Mouse (Mus musculus) thymus, adult 18-20 months (tissue): ENCODE results near the gene Ormdl1.
A peak's percentile ranks its signal among the peaks of the same experiment; 100 is the strongest.
"Not testable (repeated sequence)": the region's sequence is repeated elsewhere in the genome, so short reads cannot be mapped to it uniquely, and the experiment has no call there.

Source experiments
- DNase-seq, 2 experiments: peaks; one replicate each; pipeline ENCODE4 v3.0.0; 2022; ENCODE audit warnings: mixed read lengths in 2 of 2

Gene Ormdl1

DNA sequence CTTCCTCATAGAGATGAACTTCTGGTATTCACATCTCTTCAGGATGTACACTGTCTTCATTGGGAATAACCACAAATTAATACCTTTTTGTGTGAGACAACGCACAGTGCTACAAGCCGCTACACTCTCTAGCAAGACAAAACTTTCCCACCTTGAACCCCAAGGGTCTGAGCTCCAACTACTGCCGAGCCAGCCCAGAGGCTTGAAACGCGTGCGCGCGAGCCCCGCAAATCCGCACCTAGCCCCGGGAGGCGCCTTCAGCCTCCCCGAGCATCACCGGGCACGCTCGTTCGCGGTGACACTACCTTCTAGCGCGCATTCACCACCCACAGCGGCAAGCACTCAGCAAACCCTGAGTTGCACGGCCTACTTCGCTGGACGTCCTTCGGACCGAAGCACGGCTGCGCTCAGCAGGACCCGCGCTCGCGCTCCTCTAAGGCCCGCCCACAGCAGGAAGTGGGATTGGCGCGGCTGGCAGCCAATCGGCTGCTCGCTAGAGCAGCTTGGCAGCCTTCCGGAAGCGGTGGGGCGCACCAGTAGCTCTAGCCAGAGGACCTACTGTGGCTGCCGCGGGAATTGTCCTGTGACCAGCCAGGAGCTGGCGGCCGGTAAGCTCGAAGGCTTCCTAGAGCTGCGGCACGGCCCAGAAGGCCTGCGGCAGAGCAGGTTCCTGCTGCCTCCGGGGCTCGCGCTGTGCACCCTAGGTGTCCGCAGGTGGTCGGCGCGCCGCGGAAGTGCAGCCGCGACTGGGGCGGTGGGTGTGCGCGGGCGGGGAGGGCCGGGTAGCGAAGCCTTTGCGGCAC is at the start of gene Ormdl1, which contains the start of the genes Pms1 and Gm28778:
Ormdl1 (plus strand) TSS at position 515 of the 803 bp plus-strand sequence.
Pms1 (minus strand) TSS at position 438 of the 803 bp plus-strand sequence.
Gm28778 (plus strand) TSS at position 531 of the 803 bp plus-strand sequence.
- DNase-seq, result peak; percentile 84 to 87

DNA sequence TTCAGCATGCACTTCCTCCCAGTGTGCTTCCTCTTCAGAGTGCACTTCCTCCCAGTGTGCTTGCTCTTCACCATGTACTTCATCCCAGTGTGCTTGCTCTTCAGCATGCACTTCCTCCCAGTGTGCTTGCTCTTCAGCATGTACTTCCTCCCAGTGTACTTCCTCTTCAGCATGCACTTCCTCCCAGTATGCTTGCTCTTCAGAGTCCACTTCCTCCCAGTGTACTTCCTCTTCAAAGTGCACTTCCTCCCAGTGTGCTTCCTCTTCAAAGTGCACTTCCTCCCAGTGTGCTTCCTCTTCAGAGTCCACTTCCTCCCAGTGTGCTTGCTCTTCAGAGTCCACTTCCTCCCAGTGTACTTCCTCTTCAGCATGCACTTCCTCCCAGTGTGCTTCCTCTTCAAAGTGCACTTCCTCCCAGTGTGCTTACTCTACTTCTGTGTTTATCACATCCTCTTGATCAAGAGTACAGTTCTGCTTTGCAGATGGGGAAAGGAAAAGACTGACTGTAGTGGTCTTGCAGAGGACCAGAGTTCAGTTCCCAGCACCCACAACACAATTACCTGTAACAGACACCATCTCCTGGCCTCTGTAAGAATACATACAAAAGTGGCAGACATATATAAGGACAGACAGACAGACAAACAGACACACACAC is 31.8 kb upstream of the Ormdl1 start:
- not testable (repeated sequence) for DNase-seq

DNA sequence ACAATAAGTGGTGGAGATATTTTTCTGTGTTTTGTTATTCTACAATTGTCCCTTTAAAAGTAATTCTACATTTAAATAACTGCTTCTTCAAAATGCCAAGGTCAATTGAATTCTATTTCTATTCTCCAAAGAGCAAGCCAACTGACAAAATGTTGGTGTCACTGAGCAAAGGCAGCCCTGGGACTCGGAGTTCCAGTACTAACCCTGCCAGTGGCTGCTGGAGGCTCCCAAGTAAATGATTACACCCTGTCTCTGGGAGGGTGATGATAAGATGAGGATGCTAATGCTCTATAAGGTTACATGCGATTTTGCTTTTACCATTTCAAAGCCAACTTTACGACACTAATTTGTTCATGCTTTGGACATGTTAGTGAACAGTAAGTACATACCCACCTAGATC is 27.0 kb upstream of the Ormdl1 start:
- no peak for DNase-seq

DNA sequence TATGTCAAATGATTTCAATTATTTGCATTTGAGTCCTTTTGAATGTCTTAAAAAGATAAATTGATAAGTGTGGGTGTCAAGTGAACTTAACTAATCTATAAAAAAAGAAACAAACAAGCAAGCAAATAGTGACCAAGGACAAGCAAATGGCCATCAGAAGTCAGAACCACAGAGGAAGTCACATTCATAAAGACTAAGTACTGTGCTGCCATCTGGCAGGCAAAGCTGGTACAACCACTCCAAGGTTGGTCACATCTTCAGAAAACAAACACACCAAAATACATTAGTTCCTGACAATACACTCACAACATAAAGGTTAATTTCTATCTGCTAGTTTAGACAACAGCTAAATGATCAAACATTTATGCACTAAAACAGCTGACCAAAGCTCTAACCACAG is 24.2 kb upstream of the Ormdl1 start:
- DNase-seq, result no peak

DNA sequence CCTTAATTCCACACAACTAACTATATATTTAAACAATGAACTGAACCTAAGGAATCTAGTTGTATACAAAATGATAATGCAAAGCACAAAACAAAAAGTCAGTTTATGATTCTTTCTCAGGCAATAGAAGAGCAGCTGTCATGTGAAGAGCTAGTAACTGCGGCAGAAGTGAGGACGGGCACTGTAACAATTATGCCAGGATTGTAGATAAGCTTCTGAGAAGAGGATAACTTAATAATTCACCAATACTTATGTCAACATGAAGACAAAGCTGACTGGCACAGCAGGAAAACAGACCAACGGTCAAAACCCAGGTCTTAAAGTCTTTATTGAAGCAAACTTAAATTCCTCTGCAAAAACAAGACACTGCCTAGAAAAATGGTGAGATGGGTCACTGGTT is 5.7 kb upstream of the Ormdl1 start:
- DNase-seq, result no peak

DNA sequence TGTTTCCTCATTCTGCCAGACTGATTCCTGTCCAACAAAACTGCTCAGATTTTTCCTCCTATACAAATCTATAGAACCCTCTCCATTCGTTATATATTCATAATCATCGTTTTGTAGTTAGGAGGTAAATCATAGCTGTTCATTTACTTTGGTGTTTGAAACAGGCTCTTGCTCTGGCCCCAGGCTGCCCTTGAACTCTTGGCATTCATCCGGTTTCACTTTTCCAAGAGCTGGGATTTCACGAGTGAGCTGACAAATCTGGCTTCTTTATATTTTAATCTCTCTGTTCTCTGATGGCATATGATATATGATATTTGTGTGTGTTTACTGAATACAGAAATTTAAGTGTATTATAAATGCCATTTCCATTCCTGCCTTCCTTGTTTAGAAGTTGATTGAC is 3.6 kb downstream of the Ormdl1 start:
- DNase-seq, result no peak

DNA sequence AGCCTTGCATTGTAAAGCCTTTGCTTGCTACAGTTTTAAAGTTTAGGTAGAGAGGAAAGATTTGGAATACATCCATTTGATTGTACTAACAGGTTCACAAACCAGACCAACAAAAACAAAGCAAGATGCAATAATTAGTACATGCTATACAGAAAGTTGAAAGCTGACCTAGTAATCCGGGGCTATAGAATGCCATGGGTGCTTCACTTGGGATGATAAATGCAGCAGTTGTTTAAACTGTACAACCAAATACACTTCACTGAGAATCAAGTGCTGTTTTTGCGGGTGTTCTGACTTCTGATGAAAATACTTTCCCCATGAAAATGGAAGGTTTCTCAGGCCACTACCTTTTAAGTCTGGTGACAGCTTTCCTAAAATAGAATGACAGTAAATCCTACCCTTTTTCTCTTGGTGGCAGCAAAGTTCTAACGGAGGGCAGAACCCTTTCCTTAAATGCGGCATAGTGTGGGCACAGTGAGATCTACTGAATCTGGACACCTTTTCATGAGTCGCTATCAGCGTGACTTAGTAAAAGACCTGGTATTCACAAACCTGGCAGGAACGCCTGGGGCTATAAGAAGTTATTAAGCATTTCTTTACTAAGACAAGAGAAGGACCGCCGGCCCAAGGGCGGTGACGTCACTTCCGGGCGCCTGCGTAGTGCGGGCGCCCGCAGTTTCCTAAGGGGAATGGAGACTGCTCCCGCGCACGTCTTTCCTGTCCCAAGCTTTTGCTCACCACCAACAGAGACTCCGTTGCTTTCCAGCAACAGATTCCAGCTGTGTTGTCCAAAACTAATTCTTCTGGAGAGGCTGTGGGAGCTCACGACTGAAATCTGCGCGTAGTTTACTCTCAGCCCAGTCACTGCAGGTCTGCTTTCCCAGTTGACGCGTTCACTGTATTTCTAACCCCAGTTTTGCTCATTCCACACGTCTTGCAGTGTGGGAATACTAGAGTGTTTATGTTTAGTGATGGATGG is 16.4 kb downstream of the Ormdl1 start, which contains the start of gene Osgepl1:
Osgepl1 (plus strand) TSS at position 636 of the 979 bp plus-strand sequence.
- DNase-seq, result peak; percentile 62

DNA sequence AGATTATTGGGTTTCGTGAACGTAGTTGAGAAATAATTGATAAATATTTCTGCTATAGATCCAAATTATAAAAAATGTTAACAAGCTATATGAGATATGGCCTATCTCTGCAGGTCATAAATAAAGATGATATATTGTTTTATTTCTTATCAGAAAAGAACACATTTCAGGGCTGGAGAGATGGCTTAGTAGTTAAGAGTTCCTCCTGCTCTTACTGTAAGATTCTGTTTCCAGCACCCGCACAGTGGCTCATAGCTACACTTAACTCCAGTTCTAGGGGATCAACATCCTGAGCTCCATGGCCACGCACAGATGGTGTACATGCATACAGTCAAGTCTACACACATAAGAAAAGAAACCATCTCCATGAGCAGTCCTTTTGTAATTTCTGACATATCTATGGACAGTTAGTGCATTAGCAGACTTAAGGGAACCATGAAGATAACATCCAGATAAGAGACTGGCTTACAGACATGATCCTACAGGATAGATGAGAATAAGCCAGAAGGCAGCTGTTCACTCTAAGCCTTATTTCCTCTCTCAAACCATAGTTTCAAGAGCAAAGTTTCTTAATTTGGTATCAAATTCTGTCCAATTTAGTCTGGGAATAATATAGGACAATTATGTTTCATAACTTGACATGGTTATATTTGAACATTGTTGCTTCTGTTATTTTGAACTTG is 24.9 kb downstream of the Ormdl1 start:
- no peak for DNase-seq

DNA sequence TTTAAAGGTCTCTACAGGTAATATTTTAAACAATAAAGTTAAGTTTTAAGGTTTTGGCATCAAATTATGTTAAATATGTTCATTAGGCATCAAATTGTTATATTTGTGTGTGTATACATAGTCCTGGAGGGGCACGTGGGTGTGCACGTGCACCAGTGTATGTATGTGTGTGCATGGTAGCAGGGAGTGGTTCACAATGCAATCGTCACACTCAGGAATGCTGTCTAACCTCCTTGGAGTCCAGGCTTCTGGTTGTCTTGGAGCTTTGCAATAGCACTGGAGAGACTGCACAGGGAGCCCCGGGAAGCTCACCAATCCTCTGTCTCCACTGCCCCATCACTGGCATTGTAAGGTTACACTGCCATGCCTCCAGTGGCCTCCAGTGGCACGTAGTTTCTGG is 26.4 kb downstream of the Ormdl1 start:
- no peak for DNase-seq

DNA sequence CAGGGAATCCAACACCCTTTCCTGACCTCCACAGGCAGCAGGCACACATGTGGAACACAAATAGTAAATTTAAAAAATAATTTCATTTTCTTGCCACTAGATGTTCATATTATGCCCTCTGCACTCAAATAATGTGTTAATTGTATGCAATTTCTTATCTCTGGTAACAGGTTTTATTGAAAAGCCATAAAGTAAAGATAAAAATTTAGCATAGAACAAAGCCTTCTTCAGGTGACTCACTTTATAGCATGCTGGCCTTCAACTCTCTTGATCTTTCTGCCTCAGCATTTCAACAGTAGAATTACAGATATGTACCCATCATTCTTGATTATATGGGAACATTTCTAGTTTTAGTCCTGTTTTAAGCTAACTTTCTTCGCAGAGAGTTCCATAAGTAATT is 27.4 kb downstream of the Ormdl1 start:
- DNase-seq, result no peak

DNA sequence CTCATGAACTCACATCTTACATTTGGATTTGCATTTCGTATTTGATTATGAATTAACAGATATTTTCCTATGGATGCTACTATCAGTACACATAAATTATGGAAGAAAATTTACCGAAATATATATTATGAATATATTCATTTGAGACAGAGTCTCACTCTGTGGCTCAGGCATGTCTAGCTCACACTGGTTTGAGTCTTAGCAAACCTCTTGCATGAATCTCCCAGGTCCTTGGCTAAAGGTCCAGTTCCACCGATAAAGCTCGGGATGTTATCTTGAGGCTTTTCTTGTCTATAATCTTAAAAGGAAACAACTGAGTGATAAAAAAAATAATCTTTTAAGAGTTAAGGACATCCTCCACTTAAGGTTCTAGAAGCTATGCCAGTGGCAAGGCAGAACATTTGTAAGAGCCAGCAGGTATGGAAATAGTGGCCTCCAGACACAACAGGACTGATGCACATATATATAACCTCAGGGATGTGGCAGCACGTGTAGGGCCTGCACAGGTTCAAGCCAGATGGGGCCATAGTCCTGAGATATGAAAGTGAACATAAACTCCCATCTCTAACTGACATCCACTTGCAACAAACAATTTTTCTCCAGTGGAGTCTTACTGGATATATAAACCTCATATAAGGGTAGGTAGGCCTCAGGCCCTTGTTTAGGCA is 28.1 kb downstream of the Ormdl1 start:
- DNase-seq, result no peak

DNA sequence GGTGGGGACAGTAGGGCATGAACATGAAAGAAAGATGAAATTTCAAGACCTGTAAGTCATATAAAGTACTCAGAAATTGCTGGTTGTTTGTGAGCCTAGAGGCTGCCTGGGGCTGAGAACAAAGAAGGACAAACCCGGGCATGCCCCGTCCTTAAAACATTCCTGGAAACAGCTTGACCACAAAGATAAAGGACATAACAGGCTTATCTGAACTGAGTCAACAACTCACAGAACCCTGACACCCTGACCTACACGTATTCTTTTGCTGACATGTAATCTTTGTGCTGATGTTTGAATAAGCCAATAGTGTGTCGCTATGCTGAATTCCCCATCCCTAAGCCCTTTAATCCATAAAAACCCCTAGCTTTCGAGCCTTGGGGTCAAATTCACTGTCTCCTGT is 36.6 kb downstream of the Ormdl1 start:
- DNase-seq, result not testable (repeated sequence)

DNA sequence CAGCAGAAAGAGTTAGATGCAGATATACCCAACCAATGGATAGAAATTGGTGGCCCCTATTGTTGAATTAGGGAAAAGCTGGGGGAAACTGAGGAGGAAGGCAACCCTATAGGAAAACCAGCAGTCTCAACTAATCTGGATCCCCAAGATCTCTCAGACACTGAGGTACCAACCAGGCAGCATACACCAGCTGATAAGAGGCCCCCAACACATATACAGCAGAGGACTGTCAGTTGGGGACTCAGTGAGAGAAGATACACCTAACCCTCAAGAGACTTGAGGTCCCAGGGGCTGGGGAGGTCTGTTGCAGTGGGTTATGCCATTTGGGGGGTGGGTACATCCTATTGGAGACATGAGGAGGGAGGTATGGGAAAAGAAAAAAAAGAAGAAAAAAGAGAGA is 38.6 kb downstream of the Ormdl1 start:
- no peak for DNase-seq

DNA sequence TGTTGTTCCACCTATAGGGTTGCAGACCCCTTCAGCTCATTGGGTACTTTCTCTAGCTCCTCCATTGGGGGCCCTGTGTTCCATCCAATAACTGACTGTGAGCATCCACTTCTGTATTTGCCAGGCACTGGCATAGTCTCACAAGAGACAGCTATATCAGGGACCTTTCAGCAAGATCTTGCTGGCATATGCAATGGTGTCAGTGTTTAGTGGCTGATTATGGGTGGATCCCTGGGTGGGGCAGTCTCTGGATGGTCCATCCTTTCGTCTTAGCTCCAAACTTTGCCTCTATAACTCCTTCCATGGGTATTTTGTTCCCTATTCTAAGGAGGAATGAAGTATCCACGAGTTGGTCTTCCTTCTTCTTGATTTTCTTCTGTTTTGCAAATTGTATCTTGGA is 40.5 kb downstream of the Ormdl1 start:
- not testable (repeated sequence) for DNase-seq

DNA sequence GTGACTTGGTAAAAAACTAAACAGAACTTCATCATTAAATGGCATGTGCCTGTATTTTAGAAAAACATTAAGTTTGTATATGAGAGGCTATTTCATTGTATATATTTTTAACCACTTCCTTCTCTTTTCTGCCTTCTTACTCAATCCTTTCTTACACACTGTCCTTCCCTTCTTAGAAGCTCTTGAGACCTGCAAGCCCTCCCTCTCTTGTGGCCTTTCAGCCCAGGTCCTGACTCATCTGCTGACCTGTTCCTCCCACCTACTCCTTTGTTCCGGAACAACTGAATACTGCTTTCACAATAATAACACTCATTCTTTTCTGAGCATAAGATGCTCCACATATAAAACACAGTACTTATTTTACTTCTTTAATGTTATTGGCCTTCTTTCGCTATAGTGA is 44.2 kb downstream of the Ormdl1 start:
- no peak for DNase-seq

DNA sequence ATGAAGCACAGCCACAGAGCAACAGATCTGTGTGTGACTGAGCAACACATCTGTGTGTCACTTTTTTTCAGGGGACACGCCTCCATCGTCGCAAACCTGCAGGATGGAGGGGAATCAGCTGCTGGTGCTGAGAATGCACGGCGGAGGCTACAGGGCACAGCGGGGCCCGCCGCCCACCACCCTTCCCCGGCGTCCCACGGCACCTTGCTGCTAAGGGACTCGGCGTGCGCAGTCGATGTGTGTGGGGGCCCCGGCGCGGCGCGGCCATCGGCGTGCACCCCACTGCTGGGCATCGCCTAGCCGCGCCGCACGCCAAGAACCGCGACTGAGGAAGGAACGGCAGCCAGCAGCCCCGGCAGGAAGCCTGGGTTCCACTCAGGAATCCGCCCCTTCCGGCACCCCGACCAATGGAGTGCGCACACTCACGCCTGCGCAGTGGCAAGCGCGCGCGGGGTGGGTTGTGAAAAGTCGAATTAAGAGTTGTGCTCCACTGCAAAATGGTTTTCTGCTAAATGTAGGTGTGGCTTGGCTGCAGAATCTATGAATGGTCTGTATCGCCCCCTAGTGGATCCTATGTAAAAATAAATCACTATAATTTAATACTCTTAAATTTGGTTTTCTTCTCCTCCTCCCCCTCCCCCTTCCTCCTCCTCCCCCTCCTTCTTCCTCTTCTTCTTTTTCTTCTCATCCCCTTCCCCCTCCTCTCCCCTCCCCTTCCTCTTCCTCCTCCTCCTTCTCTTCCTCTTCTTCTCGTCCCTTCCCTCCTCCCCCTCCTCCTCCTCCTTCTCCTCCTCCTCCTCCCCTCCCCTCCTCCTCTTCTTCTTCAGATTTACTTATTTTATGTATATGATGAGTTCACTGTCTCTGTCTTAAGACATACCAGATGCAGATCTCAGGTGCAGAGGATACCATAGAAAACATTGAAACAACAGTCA is 55.7 kb downstream of the Ormdl1 start, which contains the start of the genes Asdurf, Gm28551 and Asnsd1:
Asdurf (minus strand) TSS at position 293 of the 935 bp plus-strand sequence.
Gm28551 (minus strand) TSS at position 341 of the 935 bp plus-strand sequence.
Asnsd1 (minus strand) TSS at position 426 of the 935 bp plus-strand sequence.
- DNase-seq, result peak; percentile 96 to 98

DNA sequence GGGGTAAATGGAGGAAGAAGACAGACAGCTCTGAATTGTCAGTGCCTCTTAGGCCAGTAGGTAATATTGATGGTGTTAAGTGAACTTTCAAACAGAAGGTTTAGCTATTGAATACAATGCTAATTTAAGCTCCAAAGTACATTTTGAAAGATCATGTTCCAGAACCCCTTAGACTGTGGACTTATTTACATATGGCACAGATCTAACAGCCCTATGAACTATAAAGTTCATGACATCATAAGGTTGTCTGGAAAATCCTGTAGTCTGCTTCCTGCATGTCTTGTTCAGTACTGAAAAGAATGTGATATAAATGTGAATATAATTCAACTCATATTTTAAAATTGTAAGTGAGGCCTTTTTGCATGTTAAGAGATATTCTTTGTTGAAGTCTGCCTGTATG is 62.1 kb downstream of the Ormdl1 start:
- DNase-seq, result no peak
